Mouse (Mus musculus) T-cell, adult 2 months (primary cell): ENCODE results near the gene Plcz1.

Experiments
- DNase-seq: peaks from one replicate; pipeline ENCODE4 v3.0.0; 2022; ENCODE audit warnings: low spot score

Gene Plcz1

DNA sequence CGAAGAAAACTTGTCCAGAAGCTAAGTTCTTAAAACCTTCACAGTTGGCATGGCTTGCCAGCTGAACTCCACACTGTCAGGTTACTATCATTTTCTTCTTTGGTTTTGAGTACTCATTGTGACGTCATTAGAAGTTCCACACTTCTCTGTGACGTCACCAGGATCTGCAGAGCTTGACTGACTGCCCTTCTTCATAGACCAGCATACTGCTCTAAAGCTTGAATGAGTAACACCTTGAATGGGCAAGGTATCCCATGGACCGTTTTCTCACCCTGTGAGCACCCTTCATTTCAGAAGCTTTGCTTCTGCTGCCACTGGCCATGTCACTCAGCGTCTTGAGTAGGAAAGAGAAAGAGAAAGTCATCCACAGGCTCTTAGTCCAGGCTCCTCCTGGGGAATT is at the start of gene Plcz1:
TSS of gene Plcz1 (minus strand) at position 101 of the 400 bp plus-strand sequence.
- no peak for DNase-seq

DNA sequence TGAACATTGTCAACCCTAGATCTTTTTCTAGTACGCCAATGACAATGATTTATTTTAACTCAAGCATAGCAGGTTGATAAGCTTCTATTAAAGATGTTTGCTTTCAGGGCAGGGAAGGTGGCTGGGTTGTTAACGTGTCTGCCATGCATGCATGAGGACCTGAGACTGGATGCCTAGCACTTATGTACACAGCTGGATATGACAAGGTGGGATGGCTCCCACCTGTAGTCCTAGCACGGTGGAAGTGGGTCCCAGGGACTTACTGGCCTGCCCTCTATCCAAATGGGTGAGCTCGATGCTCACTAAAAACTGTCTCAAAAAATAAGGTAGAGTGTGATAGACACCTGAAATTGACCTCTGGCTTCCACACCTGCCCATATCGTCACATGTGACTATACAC is 48.6 kb upstream of the Plcz1 start:
- DNase-seq, result no peak

DNA sequence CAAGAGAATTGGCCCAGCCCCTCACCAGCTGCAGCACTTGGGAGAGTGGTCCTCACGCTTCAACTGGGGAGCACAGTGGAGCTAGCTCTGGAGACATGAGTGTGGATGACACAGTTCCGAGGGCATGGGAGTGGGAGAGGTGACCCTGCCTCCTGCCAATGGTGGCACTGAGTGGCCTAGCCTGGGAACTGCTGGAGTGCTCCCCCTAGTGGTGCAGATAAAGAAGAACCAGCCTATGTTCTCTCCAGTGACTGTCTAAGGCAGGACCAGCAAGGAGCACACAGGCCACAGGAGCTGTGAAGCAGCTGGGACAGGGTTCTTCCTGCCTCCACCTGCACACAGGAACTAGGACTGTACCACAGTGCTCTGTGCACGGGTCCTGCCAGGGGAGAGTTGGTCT is 40.5 kb upstream of the Plcz1 start:
- no peak for DNase-seq

DNA sequence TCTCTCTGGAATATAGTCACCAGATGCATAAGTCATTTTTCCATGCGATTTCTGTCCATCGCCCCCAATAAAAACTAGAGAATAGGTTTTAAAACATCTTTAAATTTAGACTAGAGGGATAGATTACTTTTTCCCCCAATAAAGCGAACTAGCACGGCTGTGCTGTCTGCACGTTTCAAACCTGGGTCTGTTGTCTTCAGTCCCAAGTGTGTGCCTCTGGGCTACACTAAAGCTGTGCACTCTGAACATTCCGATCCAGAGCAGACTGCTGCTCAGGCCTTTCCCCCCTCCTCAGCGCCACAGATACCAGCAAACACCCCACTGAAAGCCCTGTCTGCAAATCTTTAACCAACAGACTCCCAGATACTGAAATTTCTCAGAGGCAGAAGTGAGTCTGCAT is 39.7 kb upstream of the Plcz1 start:
- no peak for DNase-seq

DNA sequence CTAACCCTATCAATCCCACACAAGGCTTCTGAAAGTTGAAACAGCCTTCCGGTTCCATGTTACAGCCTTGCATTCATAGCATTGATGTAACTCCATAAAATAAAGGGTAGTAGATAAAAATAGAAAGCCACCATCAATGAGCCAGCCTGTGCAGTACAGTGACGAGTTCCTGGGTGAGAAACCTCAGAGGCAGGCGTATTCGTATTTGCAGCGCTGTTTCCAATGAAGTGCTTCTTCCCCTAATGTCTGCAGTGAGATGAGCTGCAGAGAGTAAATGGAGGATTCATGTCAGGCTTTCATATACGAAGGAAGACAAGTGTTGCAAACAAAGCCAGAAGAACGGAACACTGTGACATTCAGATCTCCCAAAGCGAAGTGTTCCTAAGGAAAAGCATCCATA is 27.9 kb upstream of the Plcz1 start:
- DNase-seq, result no peak

DNA sequence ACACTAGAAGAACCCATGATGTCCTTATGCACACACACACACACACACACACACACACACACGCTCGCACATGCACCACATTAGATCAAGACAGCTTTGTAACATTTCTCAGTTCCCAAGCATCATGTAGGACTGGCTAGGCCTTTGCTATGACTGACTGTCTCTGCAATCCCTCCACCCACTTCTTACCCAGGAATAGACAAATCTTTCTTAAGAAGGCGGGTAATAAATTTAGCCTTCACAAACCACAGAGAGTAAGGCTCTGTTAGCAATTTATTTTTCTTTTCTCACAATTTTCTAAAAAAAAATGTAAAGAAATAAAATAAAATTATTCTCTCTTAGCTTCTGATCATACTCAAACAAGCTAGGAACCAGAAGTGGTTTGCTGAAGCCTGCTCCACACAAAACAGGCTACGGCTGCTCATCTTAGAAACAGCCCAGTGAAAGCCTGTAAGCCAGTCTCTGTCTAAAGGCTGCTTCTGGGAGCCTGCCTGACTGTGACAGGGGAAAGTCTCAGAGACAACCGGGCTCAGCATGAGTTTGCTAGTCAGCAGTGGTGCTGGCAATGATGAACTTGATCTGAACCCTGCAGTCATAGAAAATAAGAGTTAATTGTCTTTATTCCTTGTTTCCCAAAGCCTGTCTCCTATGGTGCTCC is 13.1 kb upstream of the Plcz1 start:
- no peak for DNase-seq

DNA sequence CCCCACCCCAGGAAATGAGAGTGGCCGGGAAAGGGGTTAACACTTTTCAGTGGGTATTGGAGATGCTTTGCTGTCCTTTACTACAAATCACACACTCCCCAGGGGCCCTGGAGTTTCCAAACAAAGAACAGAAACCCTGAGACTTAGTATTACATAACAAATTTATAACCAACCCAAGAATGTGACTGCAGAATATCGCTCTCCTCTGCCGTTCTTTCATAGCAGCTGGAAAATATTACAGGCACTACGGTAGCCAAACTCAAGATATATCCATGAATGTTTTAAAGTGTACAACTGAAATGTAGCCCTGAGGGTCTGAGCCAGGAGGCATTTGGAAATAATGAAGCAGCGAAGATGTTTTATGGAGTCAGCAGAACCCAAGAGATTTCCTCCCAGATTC is 10.2 kb upstream of the Plcz1 start:
- DNase-seq, result no peak

DNA sequence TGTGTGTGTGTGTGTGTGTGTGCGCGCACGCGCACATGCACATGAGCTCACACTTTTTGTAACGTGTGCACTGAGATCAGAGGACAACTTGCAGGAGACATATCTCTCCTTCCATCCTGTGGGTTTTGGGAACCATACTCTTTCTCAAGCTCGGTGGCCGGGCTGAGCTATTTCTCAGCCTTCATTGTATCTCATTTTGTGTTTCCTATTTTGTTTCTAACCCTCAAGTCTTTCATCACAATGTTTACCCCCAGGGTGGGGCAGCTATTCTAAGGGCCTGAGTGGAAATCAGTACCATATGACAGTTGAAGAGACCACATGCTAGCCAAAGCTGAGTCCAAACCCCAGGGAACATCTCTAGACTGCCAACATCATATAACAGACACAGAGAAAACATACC is 305 bp downstream of the Plcz1 start, which contains the start of gene Capza3:
TSS of gene Capza3 (plus strand) at position 301 of the 400 bp plus-strand sequence.
- DNase-seq, result no peak

DNA sequence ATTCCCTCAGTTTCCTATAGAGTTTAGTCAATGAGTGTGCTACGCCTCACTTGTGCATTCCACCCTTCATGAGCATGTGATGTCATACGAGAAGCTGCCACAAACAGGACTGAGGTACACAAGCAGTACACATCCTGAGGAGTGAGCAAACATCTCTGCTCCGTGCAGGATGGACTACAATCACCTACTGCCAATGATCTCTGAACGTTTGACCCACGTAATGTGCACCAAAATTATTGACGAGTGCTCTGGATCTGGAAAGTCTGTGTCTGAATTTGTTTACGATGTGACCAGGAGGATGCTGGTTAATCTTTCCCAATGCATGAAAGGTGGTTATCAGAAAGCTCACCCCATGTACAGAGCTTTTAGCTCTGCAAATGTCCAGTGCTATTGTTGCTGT is 16.9 kb downstream of the Plcz1 start:
- no peak for DNase-seq

DNA sequence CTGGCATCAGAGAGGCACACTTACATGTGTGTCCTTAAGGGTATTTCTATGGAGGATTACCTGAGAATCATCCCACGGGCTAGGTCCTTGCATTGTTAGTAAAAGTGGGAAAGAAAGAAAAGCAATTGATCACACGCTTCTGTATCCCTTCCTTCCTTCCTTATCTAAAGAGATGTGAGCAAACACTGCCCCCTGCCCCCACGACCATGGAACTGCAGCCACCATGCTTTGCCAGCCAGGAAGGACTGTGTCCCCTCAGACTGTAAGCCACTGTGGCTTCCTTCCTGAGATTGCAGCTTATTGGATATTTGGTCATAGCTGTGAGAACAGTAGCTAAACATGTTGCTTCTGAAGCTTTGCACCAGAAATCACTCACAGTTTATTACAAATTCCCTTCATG is 36.1 kb downstream of the Plcz1 start:
- no peak for DNase-seq

DNA sequence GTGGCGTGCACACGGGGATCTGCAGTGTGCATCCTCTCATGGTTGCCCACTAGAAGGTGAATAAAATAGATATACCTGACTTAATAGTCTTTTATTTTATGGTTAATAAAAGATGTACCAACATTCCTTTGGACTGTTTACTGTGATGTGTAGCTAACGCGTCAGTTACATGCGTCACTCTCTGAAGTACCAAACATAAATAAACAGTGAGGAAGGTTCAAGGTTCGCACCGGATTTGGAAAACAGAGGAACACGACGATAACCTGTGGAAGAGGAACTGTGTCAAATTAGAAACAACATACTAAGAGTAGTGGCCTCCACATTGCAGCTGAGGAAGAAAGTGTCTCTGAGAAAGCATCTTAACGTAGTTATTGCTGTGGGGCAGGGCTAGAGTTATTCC is 51.7 kb downstream of the Plcz1 start:
- DNase-seq, result no peak

DNA sequence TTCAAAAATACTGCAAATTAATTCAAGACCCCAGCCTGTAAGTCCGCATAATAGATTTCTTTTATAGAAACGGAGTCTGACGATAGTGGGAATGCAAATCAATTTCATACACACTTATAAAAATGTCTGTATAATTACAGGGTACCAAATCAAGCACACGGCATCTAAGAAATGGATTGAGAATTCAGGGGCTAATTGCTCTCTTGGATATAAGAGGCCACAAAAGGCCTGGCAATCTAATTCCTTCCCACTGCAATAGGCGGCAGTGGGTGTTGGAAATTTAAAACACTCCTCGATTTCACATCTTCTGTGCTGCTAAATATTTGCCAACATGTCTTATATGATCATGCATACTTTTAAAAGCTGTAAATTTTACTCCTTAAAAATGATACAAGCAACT is 52.2 kb downstream of the Plcz1 start:
- DNase-seq, result no peak

DNA sequence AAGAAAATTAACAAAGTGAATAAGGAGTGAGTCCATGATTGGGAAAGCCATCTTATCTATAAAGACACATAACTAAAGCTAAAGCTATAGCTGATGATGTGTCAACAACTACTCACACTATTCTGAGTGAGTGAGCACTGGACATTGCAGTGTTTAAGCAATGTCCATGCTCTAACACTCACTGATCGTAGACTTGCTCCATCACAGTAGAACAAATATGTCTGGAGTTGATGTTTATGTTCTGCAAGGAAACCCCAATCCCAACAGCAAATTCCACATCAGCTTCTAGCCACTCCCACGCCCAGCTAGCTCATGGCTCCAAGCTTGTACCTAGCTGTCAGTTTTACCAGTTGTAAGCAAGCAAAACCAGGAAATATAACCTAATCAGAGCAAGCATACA is 54.7 kb downstream of the Plcz1 start:
- no peak for DNase-seq

DNA sequence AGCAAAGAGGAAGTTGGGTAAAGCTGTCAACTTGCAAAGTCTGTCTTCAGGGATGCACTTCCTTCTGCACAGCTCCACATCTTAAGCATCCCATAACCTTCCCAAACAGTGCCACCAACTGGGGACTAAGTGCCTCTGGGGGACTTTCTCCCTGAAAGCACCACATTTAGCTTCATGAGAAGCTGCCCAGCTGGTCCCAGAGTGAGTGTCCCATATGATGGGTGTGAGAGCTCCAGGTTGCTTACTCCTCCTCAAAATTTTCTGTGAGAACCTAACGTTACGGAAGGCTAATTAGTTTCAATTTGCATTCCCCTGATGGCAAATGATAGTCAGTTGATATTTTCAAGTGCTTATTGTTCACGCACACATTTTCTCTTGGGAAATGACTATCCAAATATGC is 57.2 kb downstream of the Plcz1 start:
- DNase-seq, result no peak

DNA sequence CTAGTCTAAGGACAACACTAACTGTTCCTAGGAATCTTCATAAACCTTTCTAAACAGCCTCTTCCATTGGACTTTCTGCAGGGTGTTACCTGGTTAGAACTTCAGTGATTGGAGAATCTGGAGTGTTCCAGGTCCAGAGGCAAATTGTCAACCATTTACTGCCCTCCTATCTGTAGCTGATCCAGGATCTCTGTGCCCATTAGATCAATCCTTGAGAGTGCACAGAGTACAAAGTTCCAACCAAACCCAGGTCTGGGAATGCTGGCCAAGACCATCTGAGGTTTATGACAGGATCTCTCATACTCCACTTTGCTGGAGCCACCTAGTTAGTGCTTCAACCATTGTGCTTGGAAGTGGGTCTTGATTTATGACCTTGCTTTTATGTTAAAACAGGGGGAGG is 60.2 kb downstream of the Plcz1 start:
- no peak for DNase-seq

DNA sequence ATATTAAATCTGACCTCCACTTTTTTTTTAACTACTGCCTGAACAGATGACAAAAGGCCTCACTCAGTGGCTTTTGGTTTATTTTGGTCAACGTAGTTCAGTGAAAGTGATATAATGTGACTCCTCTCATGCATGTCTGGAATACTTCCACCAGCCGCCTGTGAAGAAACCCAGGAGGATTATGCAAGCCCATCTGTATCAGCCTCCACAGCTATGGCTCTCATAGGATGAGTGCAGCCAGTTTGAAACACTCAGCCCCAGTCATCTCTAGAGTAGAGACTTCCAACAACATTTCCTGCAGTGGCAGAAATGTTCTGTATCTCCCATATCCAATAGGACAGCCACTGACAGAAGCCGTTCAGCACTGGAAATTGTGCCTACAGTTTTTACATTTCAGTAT is 63.1 kb downstream of the Plcz1 start:
- no peak for DNase-seq

DNA sequence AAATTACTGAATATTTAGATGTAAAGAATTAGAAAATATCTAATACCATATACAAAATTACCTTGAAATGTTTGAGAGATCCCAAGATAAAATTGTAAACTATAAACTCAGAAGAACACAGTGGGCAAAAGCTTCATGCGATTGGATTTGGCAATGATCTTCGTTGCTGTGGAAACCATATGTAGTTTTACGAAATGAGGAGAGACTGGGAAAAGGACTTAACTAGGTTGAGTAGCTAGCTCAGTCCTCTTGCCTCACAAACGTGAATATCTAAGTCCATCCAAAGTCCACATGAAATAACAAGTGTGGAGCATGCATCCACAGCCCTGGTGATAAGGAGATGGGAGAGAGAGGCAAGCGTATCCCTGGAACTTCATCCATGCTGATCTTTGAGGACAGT is 66.6 kb downstream of the Plcz1 start:
- DNase-seq, result no peak

DNA sequence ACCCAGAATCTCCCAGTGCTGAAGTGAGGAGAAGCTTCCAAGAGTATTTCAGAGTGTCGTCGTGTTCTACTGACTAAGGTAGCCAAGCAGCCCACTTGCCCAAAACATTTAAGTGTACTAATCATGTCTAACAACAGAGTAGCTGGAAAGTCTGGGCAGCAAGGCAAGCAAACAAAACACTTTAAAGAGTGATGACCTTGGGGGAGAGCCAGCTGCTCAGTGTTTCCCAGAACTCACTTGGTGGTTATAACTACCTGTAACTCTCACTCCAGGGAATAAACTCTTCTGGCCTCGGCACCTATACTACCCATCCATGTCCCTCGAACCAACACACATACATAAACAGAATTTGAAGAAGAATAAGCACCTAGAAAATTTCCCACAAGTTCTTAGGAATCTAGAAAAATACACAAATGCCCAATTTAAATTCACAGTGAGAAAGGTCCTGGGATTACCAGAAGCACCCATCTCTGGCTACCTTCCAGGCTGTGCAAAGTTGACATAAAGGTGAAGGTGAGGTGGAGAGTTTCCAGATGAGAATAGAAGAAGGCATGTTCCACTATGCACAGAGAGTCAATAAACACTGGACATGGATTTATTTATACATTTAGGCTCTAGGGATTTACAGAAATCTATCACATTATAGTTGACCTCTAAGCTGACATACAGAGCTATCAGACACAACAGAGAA is 69.5 kb downstream of the Plcz1 start:
- no peak for DNase-seq

DNA sequence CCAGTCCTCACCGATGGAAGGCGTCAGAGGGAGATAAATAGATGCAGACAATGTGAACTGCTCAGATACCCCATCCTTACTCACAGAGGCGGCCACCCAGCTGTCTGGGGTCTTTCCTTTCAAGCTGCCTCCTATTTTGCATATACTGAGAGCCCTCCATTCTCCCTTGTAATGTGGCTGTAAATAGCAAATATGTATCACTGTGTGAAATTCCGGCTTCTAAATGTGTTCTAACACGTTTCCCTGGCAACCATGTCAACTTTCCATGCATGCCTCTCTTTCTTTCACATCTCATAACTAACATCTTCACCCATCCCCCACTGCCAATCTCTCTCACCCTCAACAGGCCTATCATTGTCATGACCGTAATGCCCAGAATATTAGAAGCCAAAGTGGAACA is 74.6 kb downstream of the Plcz1 start:
- no peak for DNase-seq

DNA sequence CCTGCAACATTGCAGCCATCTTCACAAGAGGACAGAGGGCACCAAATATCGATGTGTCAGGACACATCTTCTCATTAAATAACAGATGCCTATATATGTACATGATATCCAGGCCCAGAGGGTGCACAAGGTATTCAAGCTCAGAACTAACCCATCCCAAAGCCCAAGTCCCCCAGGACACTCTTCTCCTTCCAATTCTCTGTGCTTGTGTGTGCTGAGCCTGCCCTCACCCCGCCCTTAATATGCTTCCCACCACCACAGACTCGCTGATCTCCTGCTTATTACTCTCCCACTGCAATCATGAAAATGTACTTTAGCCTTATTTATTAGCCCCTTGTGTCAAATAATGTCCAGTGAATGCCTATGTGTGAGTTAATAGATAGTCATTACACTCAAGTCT is 76.4 kb downstream of the Plcz1 start:
- DNase-seq, result no peak

DNA sequence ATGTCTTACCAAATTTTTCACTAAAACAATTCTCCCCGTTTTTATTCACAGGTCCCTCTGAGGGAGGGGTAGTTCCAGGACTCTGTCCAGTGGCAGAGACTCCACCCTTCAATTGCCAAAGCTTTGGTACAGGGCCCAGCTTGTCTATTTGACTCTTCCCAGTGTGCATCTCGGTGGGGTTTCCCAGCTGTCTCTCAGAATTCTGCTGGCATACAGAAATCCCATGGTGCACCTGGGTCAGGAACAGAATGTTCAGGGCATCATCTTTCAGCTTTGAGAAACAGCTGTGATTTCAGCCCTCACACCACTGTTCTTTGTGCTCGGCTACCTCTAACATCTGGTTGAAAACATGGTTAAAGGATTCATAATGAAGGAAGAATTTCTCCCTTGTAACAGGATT is 77.5 kb downstream of the Plcz1 start:
- no peak for DNase-seq

DNA sequence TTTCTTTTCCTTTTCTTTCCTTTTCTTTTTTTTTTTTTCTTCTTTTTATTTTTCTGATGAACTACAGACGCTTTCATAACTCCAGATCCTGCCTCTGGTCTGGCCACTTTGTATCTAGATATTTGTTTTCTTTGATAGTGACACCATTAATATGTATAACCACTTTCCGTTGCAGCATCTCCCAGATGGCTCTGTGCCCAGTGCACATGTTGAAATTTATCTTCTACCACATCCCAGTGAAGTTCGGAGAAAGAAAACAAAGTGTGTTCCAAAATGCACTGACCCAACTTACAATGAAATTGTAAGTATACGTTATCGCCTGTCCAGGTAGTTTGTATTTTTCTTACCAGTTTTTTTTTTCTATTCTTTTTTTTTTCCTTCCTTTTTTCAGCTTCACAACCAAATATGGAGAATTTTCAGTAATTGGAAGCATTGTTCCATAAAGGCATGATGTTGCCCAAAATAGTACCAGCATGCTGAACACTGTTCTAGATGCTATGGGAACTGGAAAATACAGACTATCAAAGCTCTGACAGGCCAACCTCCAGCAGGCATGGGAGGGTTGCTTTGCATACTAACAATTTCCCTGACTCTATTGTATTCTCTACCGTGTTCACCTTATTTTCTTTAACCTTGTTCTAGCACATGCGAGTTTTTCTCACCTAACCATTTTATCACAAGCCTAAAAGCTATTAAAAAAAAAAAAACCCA is 83.6 kb downstream of the Plcz1 start:
- DNase-seq, result no peak

DNA sequence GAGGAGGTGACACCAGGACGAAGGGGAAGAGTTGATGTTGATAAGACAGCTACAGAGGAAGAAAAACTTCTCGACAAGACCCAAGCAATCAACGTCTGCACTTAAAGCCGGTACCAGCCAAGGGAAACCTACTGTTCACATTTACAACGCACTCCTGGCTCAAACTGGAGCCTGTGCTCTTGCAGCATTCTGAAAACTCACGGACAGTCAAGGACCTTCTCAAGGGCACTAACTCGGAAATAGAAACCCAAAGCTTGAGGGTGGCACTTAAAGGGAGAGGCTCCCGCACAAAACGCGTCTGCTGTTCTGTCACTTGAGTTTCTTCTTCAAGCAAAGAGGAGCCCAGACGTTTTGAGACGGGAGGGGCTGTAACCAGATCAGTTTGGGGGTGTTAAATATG is 87.7 kb downstream of the Plcz1 start:
- DNase-seq, result no peak
